Mouse (Mus musculus): ENCODE results near the gene Hcst. TPM values are rescaled to one million over a fixed set of nuclear protein-coding genes. Genes with fewer than 3 reads are reported as not detected.

Hcst gene
- polyA plus RNA-seq, 1 experiment: not detected

GRCm38 (mm10) chr7:30392746-30393520 is 26.7 kb downstream of the Hcst start:
- Histone ChIP-seq H3K79me2 (ENCODE audit: control insufficient read depth, insufficient read depth) (no peaks in the 10 kb centered on the region), H3K36me3 (ENCODE audit: control insufficient read depth, insufficient read depth) (no peaks in the 10 kb centered on the region), H3K4me3 (no peak overlapping the region), H3ac (ENCODE audit: control insufficient read depth, insufficient read length) (no peak overlapping the region), H3K4me2 (ENCODE audit: low read depth) (no peak overlapping the region), H3K27me3 (ENCODE audit: control insufficient read depth, insufficient read depth, insufficient read length) (peaks cover 17% of the 10 kb centered on the region)
- TF ChIP-seq POLR2AphosphoS2 (IDR thresholded peaks at IDR 0.05; ENCODE audit: insufficient read length, low read depth): no peak
- no peak for TF ChIP-seq TCF3 (IDR thresholded peaks at IDR 0.05; ENCODE audit: insufficient read length, low read depth)
- TF ChIP-seq MYOD1 (IDR thresholded peaks at IDR 0.05; ENCODE audit: control insufficient read depth in 1 of 3, insufficient read length in 2 of 3, low read depth in 2 of 3): no peak
- TF ChIP-seq SRF (IDR thresholded peaks at IDR 0.05; ENCODE audit: control insufficient read depth, insufficient read length, low read depth): no peak
- no peak for TF ChIP-seq CEBPB (IDR thresholded peaks at IDR 0.05; ENCODE audit: insufficient read depth, poor library complexity, severe bottlenecking)
- no peak for TF ChIP-seq E2F4 (IDR thresholded peaks at IDR 0.05; ENCODE audit: insufficient read depth)
- TF ChIP-seq TCF12 (IDR thresholded peaks at IDR 0.05; ENCODE audit: insufficient read depth, poor library complexity, severe bottlenecking): no peak
- no peak for TF ChIP-seq USF1 (IDR thresholded peaks at IDR 0.05; ENCODE audit: low read depth)
- TF ChIP-seq REST (IDR thresholded peaks at IDR 0.05; ENCODE audit: insufficient read depth, insufficient read length): no peak
- TF ChIP-seq MYOG (IDR thresholded peaks at IDR 0.05; ENCODE audit: control insufficient read depth in 1 of 3, insufficient read depth in 1 of 3, insufficient read length in 2 of 3, low read depth in 2 of 3): no peak
- no peak for TF ChIP-seq MAX (IDR thresholded peaks at IDR 0.05; ENCODE audit: low read depth)
- no peak for TF ChIP-seq POLR2A (IDR thresholded peaks at IDR 0.05; ENCODE audit: insufficient read length, low read depth)

- H3ac ChIP-seq (ENCODE audit: control insufficient read depth, insufficient read length): no peak overlapping the region
- H3K27me3 ChIP-seq (ENCODE audit: control insufficient read depth, insufficient read depth, insufficient read length): no peaks in the 10 kb centered on the region
These were observed 35.5 kb downstream of the Hcst start for GRCm38 (mm10) chr7:30384106-30384505.

GRCm38 (mm10) chr7:30380061-30380460 is 39.6 kb downstream of the Hcst start:
- Histone ChIP-seq H3K27me3 (ENCODE audit: control insufficient read depth, insufficient read depth, insufficient read length) (peaks cover 5% of the 10 kb centered on the region), H3K4me2 (ENCODE audit: low read depth) (no peak overlapping the region), H3K79me2 (ENCODE audit: control insufficient read depth, insufficient read depth) (no peaks in the 10 kb centered on the region), H3K36me3 (ENCODE audit: control insufficient read depth, insufficient read depth) (no peaks in the 10 kb centered on the region), H3K4me3 (no peak overlapping the region), H3ac (ENCODE audit: control insufficient read depth, insufficient read length) (no peak overlapping the region)
- TF ChIP-seq USF1 (IDR thresholded peaks at IDR 0.05; ENCODE audit: low read depth): no peak
- peak in 2 of 3 experiments; percentile 12 to 39 for TF ChIP-seq MYOG (IDR thresholded peaks at IDR 0.05; ENCODE audit: control insufficient read depth in 1 of 3, insufficient read depth in 1 of 3, insufficient read length in 2 of 3, low read depth in 2 of 3)

More at GRCm38 (mm10) chr7:30384106-30384505, 35.5 kb downstream of the Hcst start:
- TF ChIP-seq E2F4 (IDR thresholded peaks at IDR 0.05; ENCODE audit: insufficient read depth) (no peak), POLR2A (IDR thresholded peaks at IDR 0.05; ENCODE audit: insufficient read length, low read depth) (no peak), TCF3 (IDR thresholded peaks at IDR 0.05; ENCODE audit: insufficient read length, low read depth) (no peak), SRF (IDR thresholded peaks at IDR 0.05; ENCODE audit: control insufficient read depth, insufficient read length, low read depth) (no peak), MYOG (IDR thresholded peaks at IDR 0.05; ENCODE audit: control insufficient read depth in 1 of 3, insufficient read depth in 1 of 3, insufficient read length in 2 of 3, low read depth in 2 of 3) (no peak), REST (IDR thresholded peaks at IDR 0.05; ENCODE audit: insufficient read depth, insufficient read length) (no peak), MYOD1 (IDR thresholded peaks at IDR 0.05; ENCODE audit: control insufficient read depth in 1 of 3, insufficient read length in 2 of 3, low read depth in 2 of 3) (no peak), POLR2AphosphoS2 (IDR thresholded peaks at IDR 0.05; ENCODE audit: insufficient read length, low read depth) (no peak), TCF12 (IDR thresholded peaks at IDR 0.05; ENCODE audit: insufficient read depth, poor library complexity, severe bottlenecking) (no peak), USF1 (IDR thresholded peaks at IDR 0.05; ENCODE audit: low read depth) (no peak), MAX (IDR thresholded peaks at IDR 0.05; ENCODE audit: low read depth) (no peak), CEBPB (IDR thresholded peaks at IDR 0.05; ENCODE audit: insufficient read depth, poor library complexity, severe bottlenecking) (no peak)
- Histone ChIP-seq H3K4me2 (ENCODE audit: low read depth) (no peak overlapping the region), H3K36me3 (ENCODE audit: control insufficient read depth, insufficient read depth) (no peaks in the 10 kb centered on the region), H3K4me3 (no peak overlapping the region), H3K79me2 (ENCODE audit: control insufficient read depth, insufficient read depth) (no peaks in the 10 kb centered on the region)

GRCm38 (mm10) chr7:30373501-30373962 is 46.1 kb downstream of the Hcst start:
- no peak for TF ChIP-seq CEBPB (IDR thresholded peaks at IDR 0.05; ENCODE audit: insufficient read depth, poor library complexity, severe bottlenecking)
- peak; percentile 34 for TF ChIP-seq POLR2A (IDR thresholded peaks at IDR 0.05; ENCODE audit: insufficient read length, low read depth)
- H3ac ChIP-seq (ENCODE audit: control insufficient read depth, insufficient read length): no peak overlapping the region
- no peaks in the 10 kb centered on the region for H3K36me3 ChIP-seq (ENCODE audit: control insufficient read depth, insufficient read depth)
- H3K79me2 ChIP-seq (ENCODE audit: control insufficient read depth, insufficient read depth): no peaks in the 10 kb centered on the region
- peak overlapping the region; percentile 76 for H3K4me2 ChIP-seq (ENCODE audit: low read depth)
- peaks cover 8% of the 10 kb centered on the region for H3K27me3 ChIP-seq (ENCODE audit: control insufficient read depth, insufficient read depth, insufficient read length)
- H3K4me3 ChIP-seq: peak overlapping the region; percentile 13

Other genes starting within 250 kb of the Hcst start
- gene Cox7a1, start 235.7 kb downstream of the Hcst start, polyA plus RNA-seq (2012; fragmentation: generic; extraction: Trizol): 112 TPM
- 622 TPM for gene Capns1, start 221.0 kb downstream of the Hcst start, polyA plus RNA-seq (2012; fragmentation: generic; extraction: Trizol)
- gene Polr2i, start 187.9 kb downstream of the Hcst start, polyA plus RNA-seq (2012; fragmentation: generic; extraction: Trizol): 174 TPM
- 147 TPM for gene Tbcb, start 187.6 kb downstream of the Hcst start, polyA plus RNA-seq (2012; fragmentation: generic; extraction: Trizol)
- gene Ovol3, start 184.1 kb downstream of the Hcst start, polyA plus RNA-seq (2012; fragmentation: generic; extraction: Trizol): not detected
- 0.02 TPM for gene Thap8, start 139.8 kb downstream of the Hcst start, polyA plus RNA-seq (2012; fragmentation: generic; extraction: Trizol)
- gene Wdr62, start 139.4 kb downstream of the Hcst start, polyA plus RNA-seq (2012; fragmentation: generic; extraction: Trizol): 5.0 TPM
- gene Clip3, start 128.1 kb downstream of the Hcst start, polyA plus RNA-seq (2012; fragmentation: generic; extraction: Trizol): 19.4 TPM
- gene Alkbh6, start 111.1 kb downstream of the Hcst start, polyA plus RNA-seq (2012; fragmentation: generic; extraction: Trizol): 33.9 TPM
- 1.2 TPM for gene Syne4, start 105.0 kb downstream of the Hcst start, polyA plus RNA-seq (2012; fragmentation: generic; extraction: Trizol)
- gene E130208F15Rik, start 98.1 kb downstream of the Hcst start, polyA plus RNA-seq (2012; fragmentation: generic; extraction: Trizol): 4.0 TPM
- 13.6 TPM for gene Sdhaf1, start 96.0 kb downstream of the Hcst start, polyA plus RNA-seq (2012; fragmentation: generic; extraction: Trizol)
- gene Lrfn3, start 57.1 kb downstream of the Hcst start, polyA plus RNA-seq (2012; fragmentation: generic; extraction: Trizol): 0.66 TPM
- gene Tyrobp, start 6.1 kb downstream of the Hcst start, polyA plus RNA-seq (2012; fragmentation: generic; extraction: Trizol): not detected
- gene Nfkbid, start 1.9 kb upstream of the Hcst start, polyA plus RNA-seq (2012; fragmentation: generic; extraction: Trizol): 0.07 TPM
- 0.26 TPM for gene Aplp1, start 25.7 kb upstream of the Hcst start, polyA plus RNA-seq (2012; fragmentation: generic; extraction: Trizol)
- not detected for gene Kirrel2, start 37.8 kb upstream of the Hcst start, polyA plus RNA-seq (2012; fragmentation: generic; extraction: Trizol)
- 0.43 TPM for gene Nphs1, start 38.5 kb upstream of the Hcst start, polyA plus RNA-seq (2012; fragmentation: generic; extraction: Trizol)
- gene Prodh2, start 73.8 kb upstream of the Hcst start, polyA plus RNA-seq (2012; fragmentation: generic; extraction: Trizol): not detected
- gene Arhgap33, start 115.2 kb upstream of the Hcst start, polyA plus RNA-seq (2012; fragmentation: generic; extraction: Trizol): 8.7 TPM
- gene Hspb6, start 132.3 kb upstream of the Hcst start, polyA plus RNA-seq (2012; fragmentation: generic; extraction: Trizol): 27.8 TPM
- 3.8 TPM for gene Proser3, start 132.4 kb upstream of the Hcst start, polyA plus RNA-seq (2012; fragmentation: generic; extraction: Trizol)
- 55.3 TPM for gene Lin37, start 140.0 kb upstream of the Hcst start, polyA plus RNA-seq (2012; fragmentation: generic; extraction: Trizol)
- gene U2af1l4, start 143.4 kb upstream of the Hcst start, polyA plus RNA-seq (2012; fragmentation: generic; extraction: Trizol): 72.3 TPM
- 1.0 TPM for gene Gm49396, start 143.5 kb upstream of the Hcst start, polyA plus RNA-seq (2012; fragmentation: generic; extraction: Trizol)
- gene Psenen, start 143.8 kb upstream of the Hcst start, polyA plus RNA-seq (2012; fragmentation: generic; extraction: Trizol): 169 TPM
- gene Igflr1, start 145.6 kb upstream of the Hcst start, polyA plus RNA-seq (2012; fragmentation: generic; extraction: Trizol): 0.66 TPM
- 12.9 TPM for gene Kmt2b, start 168.9 kb upstream of the Hcst start, polyA plus RNA-seq (2012; fragmentation: generic; extraction: Trizol)
- gene Zbtb32, start 179.1 kb upstream of the Hcst start, polyA plus RNA-seq (2012; fragmentation: generic; extraction: Trizol): 0.11 TPM
- 0.59 TPM for gene Upk1a, start 193.0 kb upstream of the Hcst start, polyA plus RNA-seq (2012; fragmentation: generic; extraction: Trizol)
- 1,108 TPM for gene Cox6b1, start 206.3 kb upstream of the Hcst start, polyA plus RNA-seq (2012; fragmentation: generic; extraction: Trizol)
- not detected for gene Etv2, start 216.0 kb upstream of the Hcst start, polyA plus RNA-seq (2012; fragmentation: generic; extraction: Trizol)
- 124 TPM for gene Rbm42, start 230.5 kb upstream of the Hcst start, polyA plus RNA-seq (2012; fragmentation: generic; extraction: Trizol)
- 8.4 TPM for gene Haus5, start 245.1 kb upstream of the Hcst start, polyA plus RNA-seq (2012; fragmentation: generic; extraction: Trizol)

Data from myocyte (in vitro differentiated cells).